Mouse (Mus musculus) C2C12 (cell line): ENCODE data around the gene Eif4h. TPM values are rescaled to one million over a fixed set of nuclear protein-coding genes. Genes with fewer than 3 reads are reported as not detected.

Experiments used
- H3K27me3 ChIP-seq: one replicate; pipeline ENCODE4 v1.6.1; 2011; ENCODE audit not compliant: control insufficient read depth, insufficient read depth, insufficient read length
- H3K36me3 ChIP-seq: one replicate; pipeline ENCODE4 v1.6.1; 2011; ENCODE audit not compliant: control insufficient read depth, insufficient read depth
- H3K4me3 ChIP-seq: one replicate; pipeline ENCODE4 v1.5.1; 2011; ENCODE audit warnings: mild to moderate bottlenecking, control low read depth; ENCODE audit not compliant: poor library complexity, insufficient read depth, severe bottlenecking
- H3K79me2 ChIP-seq: one replicate; pipeline ENCODE4 v1.6.1; 2011; ENCODE audit not compliant: control insufficient read depth, insufficient read depth
- H3K79me3 ChIP-seq: one replicate; pipeline ENCODE4 v1.6.1; 2011; ENCODE audit warnings: low read depth, control low read depth
- H3ac ChIP-seq: one replicate; pipeline ENCODE3; 2011; ENCODE audit warnings: low read depth; ENCODE audit not compliant: control insufficient read depth, insufficient read length
- CEBPB ChIP-seq: IDR thresholded peaks from one replicate; pipeline ENCODE4 v1.6.1; 2011; ENCODE audit warnings: low read depth, mild to moderate bottlenecking, control low read depth, moderate library complexity
- CTCF ChIP-seq: IDR thresholded peaks from one replicate; pipeline ENCODE4 v1.5.1; 2011; ENCODE audit not compliant: control insufficient read depth, insufficient read depth, insufficient read length
- FOSL1 ChIP-seq: IDR thresholded peaks from one replicate; pipeline ENCODE4 v1.8.0; 2011; ENCODE audit warnings: mild to moderate bottlenecking, low read length; ENCODE audit not compliant: poor library complexity, insufficient read depth, severe bottlenecking
- MAX ChIP-seq: IDR thresholded peaks from one replicate; pipeline ENCODE4 v1.6.1; 2011; ENCODE audit warnings: mild to moderate bottlenecking, control low read depth
- MYOD1 ChIP-seq: IDR thresholded peaks from one replicate; pipeline ENCODE4 v1.6.1; 2011; ENCODE audit warnings: low read depth; ENCODE audit not compliant: control insufficient read depth, insufficient read length
- MYOG ChIP-seq: IDR thresholded peaks from one replicate; pipeline ENCODE4 v1.6.1; 2011; ENCODE audit not compliant: control insufficient read depth, insufficient read length; ENCODE audit errors: extremely low read depth
- USF1 ChIP-seq: IDR thresholded peaks from one replicate; pipeline ENCODE4 v1.6.1; 2011; ENCODE audit warnings: low read depth, mild to moderate bottlenecking, control low read depth, moderate library complexity
- polyA plus RNA-seq: library from polyadenylated mRNA; unstranded; fragments of >200 nt; fragmentation: generic; extraction: Trizol; gene quantifications from one replicate; pipeline ENCODE4 v1.2.1, GENCODE M21; 2012; ENCODE audit warnings: missing spikeins

Gene Eif4h
- polyA plus RNA-seq, 1 experiment = 427 TPM

DNA sequence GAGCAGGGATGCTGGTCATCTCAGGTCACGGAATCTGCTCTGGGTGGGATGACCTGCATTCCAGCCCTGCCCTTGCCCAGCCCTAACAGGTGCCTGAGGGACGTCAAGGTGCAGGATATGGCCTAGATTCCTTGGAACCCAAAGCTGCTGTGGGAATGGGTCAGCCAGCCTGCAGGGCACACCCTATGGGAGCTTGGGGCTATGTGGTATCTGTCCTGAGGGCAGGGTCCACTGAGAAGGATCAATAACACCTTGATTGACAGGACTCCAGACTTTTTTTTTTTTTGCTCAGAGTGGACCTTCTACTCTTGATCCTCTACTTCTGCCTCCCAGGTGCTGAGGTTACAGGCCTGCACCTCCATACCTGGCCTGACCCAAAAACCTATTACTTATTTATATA lies 8.1 kb upstream of the Eif4h start:
- no peaks in the 10 kb centered on the region for H3K27me3 ChIP-seq
- no peaks in the 10 kb centered on the region for H3K79me2 ChIP-seq
- no peak overlapping the region for H3K4me3 ChIP-seq
- TF ChIP-seq MAX (no peak), CTCF (no peak), MYOD1 (no peak), MYOG (no peak), CEBPB (no peak), FOSL1 (no peak), USF1 (no peak)
- no peaks in the 10 kb centered on the region for H3K79me3 ChIP-seq
- H3K36me3 ChIP-seq = no peaks in the 10 kb centered on the region
- H3ac ChIP-seq = no peak overlapping the region

DNA sequence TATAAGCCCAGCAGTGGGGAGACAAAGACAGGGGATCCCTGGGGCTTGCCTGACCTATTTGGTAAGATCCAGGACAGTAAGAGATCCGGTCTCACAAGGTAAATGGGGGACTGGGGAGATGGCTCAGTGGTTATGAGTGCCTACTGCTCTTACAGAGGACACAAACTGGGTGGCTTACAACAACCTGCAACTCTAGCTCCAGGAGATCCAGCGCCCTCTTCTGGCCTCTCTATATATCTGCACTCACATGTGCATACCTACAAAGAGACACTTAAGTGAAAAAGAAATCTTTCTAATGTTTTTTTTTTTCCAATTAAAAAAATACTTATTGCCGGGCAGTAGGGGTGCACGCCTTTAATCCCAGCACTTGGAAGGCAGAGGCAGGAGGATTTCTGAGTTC lies 7.2 kb upstream of the Eif4h start:
- no peak for TF ChIP-seq FOSL1
- TF ChIP-seq CEBPB = no peak
- TF ChIP-seq CTCF = no peak
- no peak for TF ChIP-seq MAX
- no peak for TF ChIP-seq MYOG
- no peak for TF ChIP-seq USF1
- no peak for TF ChIP-seq MYOD1
- Histone ChIP-seq H3K4me3 (no peak overlapping the region), H3ac (no peak overlapping the region), H3K79me3 (no peaks in the 10 kb centered on the region), H3K79me2 (no peaks in the 10 kb centered on the region), H3K36me3 (no peaks in the 10 kb centered on the region), H3K27me3 (no peaks in the 10 kb centered on the region)

DNA sequence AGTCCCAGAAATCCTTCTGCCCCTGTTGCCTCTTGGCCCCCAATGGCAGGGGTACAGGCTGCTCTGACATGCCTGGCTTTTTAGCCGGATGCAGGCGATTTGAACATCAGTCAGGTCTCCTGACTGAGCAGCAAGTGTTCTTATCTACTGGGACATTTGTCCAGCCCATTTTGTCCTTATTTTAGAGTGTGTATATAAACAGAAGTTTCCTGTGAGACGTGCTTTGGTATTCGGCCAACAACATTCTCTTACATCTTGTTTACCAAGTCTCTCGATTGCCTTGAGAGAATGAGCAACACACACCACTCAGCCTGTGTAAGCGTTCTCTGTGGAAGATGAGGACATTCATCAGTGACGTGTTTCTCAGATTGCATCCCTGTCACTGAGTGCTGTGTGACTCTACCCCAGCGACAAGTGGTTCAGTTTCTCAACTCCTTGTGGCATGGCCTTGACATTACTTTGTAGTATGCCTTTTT lies 5.4 kb upstream of the Eif4h start:
- H3K79me2 ChIP-seq = no peaks in the 10 kb centered on the region
- TF ChIP-seq CEBPB (no peak), CTCF (no peak), USF1 (no peak), MAX (no peak), MYOD1 (no peak), MYOG (no peak), FOSL1 (no peak)
- no peak overlapping the region for H3ac ChIP-seq
- H3K27me3 ChIP-seq = no peaks in the 10 kb centered on the region
- no peak overlapping the region for H3K4me3 ChIP-seq
- no peaks in the 10 kb centered on the region for H3K36me3 ChIP-seq
- no peaks in the 10 kb centered on the region for H3K79me3 ChIP-seq

DNA sequence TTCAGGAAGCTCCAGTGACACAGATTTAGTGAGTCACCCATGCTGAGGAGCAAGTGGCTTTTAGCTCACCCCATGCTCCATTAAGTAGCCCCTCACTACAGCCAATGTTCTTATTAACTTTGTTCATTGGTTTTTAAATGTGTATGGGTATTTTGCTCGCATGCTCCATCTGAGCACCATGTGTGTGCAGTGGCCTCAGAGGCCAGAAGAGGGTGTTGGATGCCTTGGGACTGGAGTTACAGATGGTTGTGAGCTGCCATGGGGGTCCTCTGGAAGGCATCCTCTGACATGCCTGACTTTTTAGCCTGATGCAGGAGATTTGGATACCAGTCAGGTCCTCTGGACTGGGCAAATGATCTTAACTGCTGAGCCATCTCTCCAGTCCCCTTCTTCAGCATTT lies 4.8 kb upstream of the Eif4h start:
- TF ChIP-seq CEBPB (no peak), MYOG (no peak), CTCF (no peak), FOSL1 (no peak), MAX (no peak), MYOD1 (no peak), USF1 (no peak)
- Histone ChIP-seq H3K36me3 (no peaks in the 10 kb centered on the region), H3ac (no peak overlapping the region), H3K79me3 (peaks cover under 1% of the 10 kb centered on the region), H3K27me3 (no peaks in the 10 kb centered on the region), H3K79me2 (peaks cover 1% of the 10 kb centered on the region), H3K4me3 (no peak overlapping the region)

DNA sequence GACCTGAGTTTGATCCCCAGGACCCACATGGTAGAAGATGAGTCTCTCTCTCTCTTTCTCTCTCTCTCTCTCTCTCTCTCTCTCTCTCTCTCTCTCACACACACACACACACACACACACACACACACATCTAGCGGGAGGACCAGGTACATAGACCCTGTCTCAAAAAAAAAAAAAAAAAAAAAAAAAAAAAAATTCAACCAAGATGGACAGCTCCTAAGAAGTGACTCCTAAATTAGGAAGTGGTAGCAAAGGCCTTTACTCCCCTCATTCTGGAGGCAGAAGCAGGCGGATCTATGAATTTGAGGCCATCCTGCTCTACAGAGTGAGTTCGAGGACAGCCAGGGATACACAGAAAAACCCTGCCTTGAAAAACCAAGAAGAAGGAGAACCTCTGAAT lies 1.1 kb upstream of the Eif4h start:
- H3K27me3 ChIP-seq = no peaks in the 10 kb centered on the region
- H3K36me3 ChIP-seq = peaks cover 23% of the 10 kb centered on the region
- peaks cover 39% of the 10 kb centered on the region for H3K79me2 ChIP-seq
- no peak overlapping the region for H3ac ChIP-seq
- H3K79me3 ChIP-seq = peaks cover 35% of the 10 kb centered on the region
- no peak overlapping the region for H3K4me3 ChIP-seq
- TF ChIP-seq MYOD1 = no peak
- no peak for TF ChIP-seq USF1
- TF ChIP-seq MAX = no peak
- no peak for TF ChIP-seq FOSL1
- TF ChIP-seq CTCF = no peak
- TF ChIP-seq CEBPB = no peak
- TF ChIP-seq MYOG = no peak
